ENCODE assay signal across 30 mouse cellular contexts in the genomic region with DNA sequence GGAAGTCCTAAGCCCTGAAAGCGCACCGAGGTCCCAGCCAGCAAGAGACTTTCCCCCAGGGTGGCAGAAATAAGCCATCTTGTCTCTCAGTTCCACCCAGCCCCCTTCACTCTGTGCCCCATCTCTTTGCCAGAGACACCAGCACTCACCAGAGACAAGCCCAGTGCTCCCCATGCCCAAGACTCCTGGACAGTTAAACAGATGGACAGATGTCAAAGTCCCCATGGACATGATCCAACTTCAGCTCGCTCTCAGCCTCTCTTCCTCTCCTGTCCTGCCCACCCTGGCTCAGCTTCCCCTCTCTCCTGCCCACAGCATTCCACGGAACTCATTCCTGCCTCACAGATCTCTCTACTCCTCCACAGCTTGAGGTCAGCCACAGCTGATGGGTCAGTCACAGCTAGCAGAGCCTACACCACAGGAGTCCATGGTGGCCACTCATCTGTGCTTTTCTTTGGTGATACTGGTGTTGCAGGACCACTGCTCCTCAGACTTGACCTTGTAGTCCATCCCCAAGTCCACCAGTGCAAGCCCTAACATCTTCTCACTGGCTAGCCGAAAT. TPM values are rescaled to one million over a fixed set of nuclear protein-coding genes. Genes with fewer than 3 reads are reported as not detected.
A peak's percentile ranks its signal among the peaks of the same experiment; 100 is the strongest.
DNase-seq lines count a peak whose midpoint lies in the region; ATAC-seq and TF ChIP-seq lines count a peak whose summit lies in the region.
"Had no signal": no experiment of that assay in that cellular context is flagged by ENCODE, and none has a peak within 500 bp of the region (broad histone marks: within the 10 kb centered on the region; RNA-seq: fewer than 3 reads in every experiment).

No protein-coding gene starts in this region.

- peaks cover 44% of the 10 kb centered on the region for H3K4me1 ChIP-seq in kidney, embryonic 15.5 days
- H3K4me1 ChIP-seq in stomach, embryonic 14.5 days (ENCODE audit: control insufficient read depth, insufficient read depth, low read length), result 0 out of 2 replicates have a peak, but pooled peaks cover 11% of the 10 kb centered on the region
- H3K4me1 ChIP-seq in stomach, postnatal 0 days (replicated peaks; ENCODE audit: control insufficient read depth, insufficient read depth), result peaks cover 6% of the 10 kb centered on the region; the same call in 1 of the 2 replicates
- H3K4me1 ChIP-seq in small intestine, adult 2 months (ENCODE audit: control insufficient read depth, insufficient read depth, insufficient read length, low read length), result peaks cover 48% of the 10 kb centered on the region
- H3K4me1 ChIP-seq: midbrain, embryonic 15.5 days; neural tube, embryonic 13.5 days had no signal

- no peak overlapping the region for H3K9ac ChIP-seq in kidney, embryonic 15.5 days
- H3K9ac ChIP-seq in stomach, embryonic 14.5 days (replicated peaks; ENCODE audit: low read depth, low read length), result no peak overlapping the region
- no peak overlapping the region for H3K9ac ChIP-seq in stomach, postnatal 0 days (ENCODE audit: low read length)
- H3K9ac ChIP-seq: heart, embryonic 12.5 days; hindbrain, embryonic 12.5 days; limb, embryonic 15.5 days; lung, embryonic 15.5 days; midbrain, embryonic 15.5 days; neural tube, embryonic 13.5 days had no signal

- TF ChIP-seq EP300 in stomach, postnatal 0 days (optimal IDR thresholded peaks at IDR 0.05), result no peak

- H3K9me3 ChIP-seq in kidney, embryonic 15.5 days (replicated peaks), result no peaks in the 10 kb centered on the region
- H3K9me3 ChIP-seq in stomach, embryonic 14.5 days (ENCODE audit: control insufficient read depth, low read depth, low read length), result no peaks in the 10 kb centered on the region
- no peaks in the 10 kb centered on the region for H3K9me3 ChIP-seq in stomach, postnatal 0 days (ENCODE audit: control insufficient read depth, low read length)
- H3K9me3 ChIP-seq: G1E; heart, embryonic 12.5 days; hindbrain, embryonic 12.5 days; limb, embryonic 15.5 days; lung, embryonic 15.5 days; midbrain, embryonic 15.5 days; neural tube, embryonic 13.5 days had no signal

- intact Hi-C loops in gastrocnemius, adult 2 months (cut with DNase I), result no loop called here
- intact Hi-C loops in gastrocnemius, postnatal 14 days (cut with DNase I; ENCODE audit: low total_unique reads), result no loop called here

- DNase-seq in gastrocnemius, adult 2 months, result no peak
- DNase-seq in gastrocnemius, postnatal 14 days, result no peak
- DNase-seq in kidney, postnatal 10 days, result no peak
- DNase-seq in stomach, postnatal 0 days (ENCODE audit: low spot score), result no peak
- DNase-seq in layer of hippocampus, adult 8-10 months (ENCODE audit: low spot score in 2 of 2), result no peak
- DNase-seq: adrenal gland, postnatal 36 days; cerebellum, adult 9-10 months; heart, postnatal 10 days; layer of hippocampus, adult 9-11 months; left cerebral cortex, postnatal 4 days; lung, postnatal 4 days; retina, postnatal 1 day; right cerebral cortex, postnatal 25 days; thymus, postnatal 36 days had no signal

- peak overlapping the region; percentile 67 for H3K27ac ChIP-seq in gastrocnemius, adult 2 months
- 0 out of 2 replicates have a peak overlapping the region, but pooled peaks have one; percentile 3 for H3K27ac ChIP-seq in kidney, embryonic 15.5 days
- H3K27ac ChIP-seq in stomach, embryonic 14.5 days (ENCODE audit: low read length), result peak overlapping the region; percentile 3; the same call in 1 of the 2 replicates
- H3K27ac ChIP-seq in stomach, postnatal 0 days (replicated peaks), result no peak overlapping the region
- H3K27ac ChIP-seq in small intestine, adult 2 months (ENCODE audit: insufficient read depth, low read depth, low read length), result peak overlapping the region; percentile 14; the same call in 1 of the 2 replicates
- H3K27ac ChIP-seq: hindbrain, embryonic 12.5 days; left cerebral cortex, adult 2 months; limb, embryonic 15.5 days; lung, embryonic 15.5 days; midbrain, embryonic 15.5 days; neural tube, embryonic 13.5 days had no signal

- no peaks in the 10 kb centered on the region for H3K36me3 ChIP-seq in kidney, embryonic 15.5 days
- H3K36me3 ChIP-seq in stomach, embryonic 14.5 days (ENCODE audit: control insufficient read depth, insufficient read depth, low read length), result no peaks in the 10 kb centered on the region
- no peaks in the 10 kb centered on the region for H3K36me3 ChIP-seq in stomach, postnatal 0 days (ENCODE audit: control insufficient read depth, insufficient read depth, low read length)
- H3K36me3 ChIP-seq in small intestine, adult 2 months (ENCODE audit: control insufficient read depth, insufficient read depth, low read length), result no peaks in the 10 kb centered on the region
- H3K36me3 ChIP-seq: G1E; heart, embryonic 12.5 days; hindbrain, embryonic 12.5 days; limb, embryonic 15.5 days; lung, embryonic 15.5 days; midbrain, embryonic 15.5 days; neural tube, embryonic 13.5 days had no signal

- no peak overlapping the region for H3K4me2 ChIP-seq in kidney, embryonic 15.5 days
- H3K4me2 ChIP-seq in stomach, embryonic 14.5 days (replicated peaks; ENCODE audit: low read depth, low read length), result no peak overlapping the region
- no peak overlapping the region for H3K4me2 ChIP-seq in stomach, postnatal 0 days (replicated peaks; ENCODE audit: low read depth)
- H3K4me2 ChIP-seq: heart, embryonic 12.5 days; hindbrain, embryonic 12.5 days; limb, embryonic 15.5 days; lung, embryonic 15.5 days; midbrain, embryonic 15.5 days; neural tube, embryonic 13.5 days had no signal

- no peaks in the 10 kb centered on the region for H3K27me3 ChIP-seq in kidney, embryonic 15.5 days
- H3K27me3 ChIP-seq in stomach, embryonic 14.5 days (ENCODE audit: control insufficient read depth, insufficient read depth, low read length), result no peaks in the 10 kb centered on the region
- no peaks in the 10 kb centered on the region for H3K27me3 ChIP-seq in stomach, postnatal 0 days (ENCODE audit: control insufficient read depth, insufficient read depth, low read length)
- H3K27me3 ChIP-seq in small intestine, adult 2 months (ENCODE audit: control insufficient read depth, insufficient read depth, low read length), result no peaks in the 10 kb centered on the region
- H3K27me3 ChIP-seq: CH12.LX; heart, embryonic 12.5 days; hindbrain, embryonic 12.5 days; limb, embryonic 15.5 days; lung, embryonic 15.5 days; midbrain, embryonic 15.5 days; neural tube, embryonic 13.5 days had no signal

- TF ChIP-seq CTCF in gastrocnemius, adult 2 months (IDR thresholded peaks at IDR 0.05), result no peak
- TF ChIP-seq CTCF in stomach, postnatal 0 days (IDR thresholded peaks at IDR 0.05; ENCODE audit: low read depth), result no peak
- no peak for TF ChIP-seq CTCF in small intestine, adult 2 months (IDR thresholded peaks at IDR 0.05; ENCODE audit: extremely low read depth, insufficient read length, insufficient replicate concordance, low read depth, low read length)

- no peak for ATAC-seq in kidney, embryonic 15.5 days (replicated peaks; ENCODE audit: low FRiP score)
- ATAC-seq in stomach, embryonic 14.5 days (ENCODE audit: insufficient number of reproducible peaks, insufficient read depth, low FRiP score, low read depth), result no peak
- no peak for ATAC-seq in stomach, postnatal 0 days (ENCODE audit: low FRiP score, low TSS enrichment)
- ATAC-seq: forebrain, embryonic 14.5 days; intestine, postnatal 0 days; midbrain, embryonic 15.5 days had no signal

- TF ChIP-seq POLR2A in small intestine, adult 2 months (IDR thresholded peaks at IDR 0.05; ENCODE audit: low read depth, low read length), result no peak

- 78% methylated on average over 5 of the region's 5 CpGs for WGBS in kidney, embryonic 15.5 days
- WGBS in stomach, embryonic 14.5 days, result 72% methylated on average over 5 of the region's 5 CpGs
- 55% methylated on average over 5 of the region's 5 CpGs for WGBS in stomach, postnatal 0 days
- 65% methylated on average over 5 of the region's 5 CpGs for WGBS in small intestine, adult 2 months

- no peak overlapping the region for H3K4me3 ChIP-seq in gastrocnemius, adult 2 months
- no peak overlapping the region for H3K4me3 ChIP-seq in kidney, embryonic 15.5 days (replicated peaks)
- no peak overlapping the region for H3K4me3 ChIP-seq in stomach, embryonic 14.5 days (ENCODE audit: low read depth, low read length)
- no peak overlapping the region for H3K4me3 ChIP-seq in stomach, postnatal 0 days (ENCODE audit: low read depth, low read length)
- H3K4me3 ChIP-seq in small intestine, adult 2 months (ENCODE audit: low read depth, low read length), result no peak overlapping the region
- H3K4me3 ChIP-seq: heart, embryonic 12.5 days; hindbrain, embryonic 12.5 days; left cerebral cortex, adult 2 months; limb, embryonic 15.5 days; lung, embryonic 15.5 days; midbrain, embryonic 15.5 days; neural tube, embryonic 13.5 days had no signal

RNA-seq across cellular contexts. Expression of a gene that starts 5.1 kb away (rescaled TPM):
- total RNA-seq in gastrocnemius, adult 2 months (2021), result 10 to 100 TPM in 1 of 2 experiments, 1 to 10 TPM in 1; 9.3 to 19.7 TPM
- total RNA-seq in gastrocnemius, postnatal 14 days (2021), result 1 to 10 TPM; 3.9 to 5.1 TPM
- 2.0 and 3.5 TPM in 2 replicates for polyA plus RNA-seq in kidney, embryonic 15.5 days (2015; fragmentation: Nextera tagmentation; extraction: Ambion mirVana)
- 2.3 and 3.7 TPM in 2 replicates for polyA plus RNA-seq in stomach, embryonic 14.5 days (2014; fragmentation: Nextera tagmentation; extraction: Ambion mirVana)
- 11.4 and 14.5 TPM in 2 replicates for polyA plus RNA-seq in stomach, postnatal 0 days (2015; fragmentation: Nextera tagmentation; extraction: Ambion mirVana)
- 78.7 and 306 TPM in 2 replicates for polyA plus RNA-seq in small intestine, adult 2 months (2012; rRNA removed)
- total RNA-seq in layer of hippocampus, adult 8-10 months (2022), result 1 to 10 TPM in 2 of 4 experiments, under 1 TPM in 2; 0.22 to 1.2 (median 0.91) TPM
- total RNA-seq: megakaryocyte-erythroid progenitor cell, adult 5-6 weeks had no signal
- polyA plus RNA-seq: neural tube, embryonic 13.5 days had no signal

RNA-seq across cellular contexts. Expression of a gene that starts 17.7 kb away (rescaled TPM):
- total RNA-seq in gastrocnemius, adult 2 months (2021), result not detected
- under 1 TPM; 0.33 to 0.59 TPM for total RNA-seq in gastrocnemius, postnatal 14 days (2021)
- polyA plus RNA-seq in kidney, embryonic 15.5 days (2015; fragmentation: Nextera tagmentation; extraction: Ambion mirVana), result 2.3 and 3.3 TPM in 2 replicates
- 1.5 and 2.2 TPM in 2 replicates for polyA plus RNA-seq in stomach, embryonic 14.5 days (2014; fragmentation: Nextera tagmentation; extraction: Ambion mirVana)
- 1.5 and 1.6 TPM in 2 replicates for polyA plus RNA-seq in stomach, postnatal 0 days (2015; fragmentation: Nextera tagmentation; extraction: Ambion mirVana)
- 0.44 and 0.72 TPM in 2 replicates for polyA plus RNA-seq in small intestine, adult 2 months (2012; rRNA removed)
- total RNA-seq in layer of hippocampus, adult 8-10 months (2022), result 100 to 1,000 TPM; 104 to 119 (median 115) TPM
- total RNA-seq: CH12.LX; G1E; granulocyte monocyte progenitor cell, adult 5-6 weeks; heart, postnatal 10 days; megakaryocyte-erythroid progenitor cell, adult 5-6 weeks had no signal
- polyA plus RNA-seq: G1E had no signal

RNA-seq across cellular contexts. Expression of a gene that starts 34.2 kb away (rescaled TPM):
- 100 to 1,000 TPM in 1 of 2 experiments, 10 to 100 TPM in 1; 78.9 to 103 TPM for total RNA-seq in gastrocnemius, adult 2 months (2021)
- 10 to 100 TPM; 67.6 to 94.0 TPM for total RNA-seq in gastrocnemius, postnatal 14 days (2021)
- 11.7 and 12.8 TPM in 2 replicates for polyA plus RNA-seq in kidney, embryonic 15.5 days (2015; fragmentation: Nextera tagmentation; extraction: Ambion mirVana)
- 16.7 and 18.7 TPM in 2 replicates for polyA plus RNA-seq in stomach, embryonic 14.5 days (2014; fragmentation: Nextera tagmentation; extraction: Ambion mirVana)
- polyA plus RNA-seq in stomach, postnatal 0 days (2015; fragmentation: Nextera tagmentation; extraction: Ambion mirVana), result 22.0 and 24.0 TPM in 2 replicates
- polyA plus RNA-seq in small intestine, adult 2 months (2012; rRNA removed), result 29.0 and 49.6 TPM in 2 replicates
- 10 to 100 TPM; 26.3 to 28.5 (median 27.2) TPM for total RNA-seq in layer of hippocampus, adult 8-10 months (2022)
